In genomic region chrX:60178744-60179458, GRCm38 (mm10) we compare ENCODE assay signal across 10 mouse cellular contexts. TPM values are rescaled to one million over a fixed set of nuclear protein-coding genes. Genes with fewer than 3 reads are reported as not detected.
DNase-seq lines count a peak whose midpoint lies in the region; ATAC-seq and TF ChIP-seq lines count a peak whose summit lies in the region.
"Had no signal": no experiment of that assay in that cellular context is flagged by ENCODE, and none has a peak within 500 bp of the region (broad histone marks: within the 10 kb centered on the region; RNA-seq: fewer than 3 reads in every experiment).

Gene Mcf2 (minus strand): TSS chrX:60179089.

- H3K9me3 ChIP-seq in forebrain, embryonic 16.5 days (ENCODE audit: control insufficient read depth, low read length): no peaks in the 10 kb centered on the region
- H3K9me3 ChIP-seq in intestine, postnatal 0 days (ENCODE audit: control insufficient read depth): no peaks in the 10 kb centered on the region
- H3K9me3 ChIP-seq in neural tube, embryonic 13.5 days: no peaks in the 10 kb centered on the region

- H3K9ac ChIP-seq in forebrain, embryonic 16.5 days (replicated peaks; ENCODE audit: low read depth, low read length): peak within 1 kb of the TSS; percentile 45; the same call in 1 of the 2 replicates
- H3K9ac ChIP-seq in intestine, postnatal 0 days (ENCODE audit: low read depth, low read length): no peak within 1 kb of the TSS
- H3K9ac ChIP-seq in neural tube, embryonic 13.5 days: peak within 1 kb of the TSS; percentile 57

- peak; percentile 82 for ATAC-seq in forebrain, embryonic 16.5 days
- ATAC-seq in intestine, postnatal 0 days: no peak
- ATAC-seq in neural tube, embryonic 13.5 days (ENCODE audit: low read depth): peak; percentile 78
- no peak for ATAC-seq in erythroid progenitor cell, adult 5-6 weeks (replicated peaks; ENCODE audit: low FRiP score, poor library complexity, severe bottlenecking)

- WGBS in forebrain, embryonic 16.5 days: 18% methylated on average over 28 of the region's 28 CpGs
- 16% methylated on average over 28 of the region's 28 CpGs for WGBS in intestine, postnatal 0 days
- 17% methylated on average over 22 of the region's 28 CpGs for WGBS in neural tube, embryonic 13.5 days

- H3K27ac ChIP-seq in forebrain, embryonic 16.5 days (ENCODE audit: low read length): no peak within 1 kb of the TSS
- no peak within 1 kb of the TSS for H3K27ac ChIP-seq in intestine, postnatal 0 days (ENCODE audit: low read depth, low read length)
- H3K27ac ChIP-seq in neural tube, embryonic 13.5 days (replicated peaks): no peak within 1 kb of the TSS

- intact Hi-C loops in heart, postnatal 36 days (cut with DNase I): no loop called here

- H3K4me3 ChIP-seq in forebrain, embryonic 16.5 days (replicated peaks; ENCODE audit: low read length): peak within 1 kb of the TSS; percentile 46
- peak within 1 kb of the TSS; percentile 26 for H3K4me3 ChIP-seq in intestine, postnatal 0 days (ENCODE audit: low read depth, low read length)
- H3K4me3 ChIP-seq in neural tube, embryonic 13.5 days: peak within 1 kb of the TSS; percentile 44

- no peaks in the 10 kb centered on the region for H3K27me3 ChIP-seq in forebrain, embryonic 16.5 days (replicated peaks; ENCODE audit: control insufficient read depth, insufficient read depth, low read length)
- 0 out of 2 replicates have a peak, but pooled peaks cover 5% of the 10 kb centered on the region for H3K27me3 ChIP-seq in intestine, postnatal 0 days (replicated peaks; ENCODE audit: control insufficient read depth, insufficient read depth, low read length)
- peaks cover 4% of the 10 kb centered on the region for H3K27me3 ChIP-seq in neural tube, embryonic 13.5 days

- H3K4me2 ChIP-seq in forebrain, embryonic 16.5 days (ENCODE audit: low read length): peak within 1 kb of the TSS; percentile 83
- peak within 1 kb of the TSS; percentile 62 for H3K4me2 ChIP-seq in intestine, postnatal 0 days (replicated peaks; ENCODE audit: low read depth)
- H3K4me2 ChIP-seq in neural tube, embryonic 13.5 days: peak within 1 kb of the TSS; percentile 77

- no peaks in the 10 kb centered on the region; the same call in none of the 2 replicates for H3K4me1 ChIP-seq in forebrain, embryonic 16.5 days (replicated peaks; ENCODE audit: control insufficient read depth, insufficient read depth, low read length)
- H3K4me1 ChIP-seq in intestine, postnatal 0 days (replicated peaks; ENCODE audit: control insufficient read depth, insufficient read depth, low read length): no peaks in the 10 kb centered on the region
- peaks cover 10% of the 10 kb centered on the region; the same call in 1 of the 2 replicates for H3K4me1 ChIP-seq in neural tube, embryonic 13.5 days (replicated peaks)

- 0 out of 2 replicates have a peak, but pooled peaks have one; percentile 3 for TF ChIP-seq CTCF in intestine, postnatal 0 days (IDR thresholded peaks at IDR 0.05; ENCODE audit: low read depth)

- DNase-seq in heart, adult 18-20 months: peak; percentile 3 to 4
- DNase-seq in heart, postnatal 36 days: no peak
- DNase-seq in MN1 (ENCODE audit: low spot score): peak; percentile 7
- DNase-seq in natural killer cell, adult 2 months (ENCODE audit: low spot score in 2 of 2): no peak

- no peaks in the 10 kb centered on the region for H3K36me3 ChIP-seq in forebrain, embryonic 16.5 days (ENCODE audit: control insufficient read depth, insufficient read depth)
- no peaks in the 10 kb centered on the region for H3K36me3 ChIP-seq in intestine, postnatal 0 days (ENCODE audit: control insufficient read depth, insufficient read depth)
- H3K36me3 ChIP-seq in neural tube, embryonic 13.5 days: no peaks in the 10 kb centered on the region

RNA-seq across cellular contexts. Expression of gene Mcf2, which starts in this region (rescaled TPM):
- not detected for total RNA-seq in heart, adult 18-20 months (2021)
- under 1 TPM in 1 of 2 experiments, not detected in 1; 0.05 TPM for total RNA-seq in heart, postnatal 36 days (2021)
- 1.5 and 2.3 TPM in 2 replicates for polyA plus RNA-seq in forebrain, embryonic 16.5 days (2015; fragmentation: Nextera tagmentation; extraction: Ambion mirVana)
- polyA plus RNA-seq in intestine, postnatal 0 days (2015; fragmentation: Nextera tagmentation; extraction: Ambion mirVana): 0.10 TPM in 1 of 2 replicates, not detected in the other
- 1.1 and 1.2 TPM in 2 replicates for polyA plus RNA-seq in neural tube, embryonic 13.5 days (2015; fragmentation: Nextera tagmentation; extraction: Ambion mirVana)
- total RNA-seq in erythroid progenitor cell, adult 5-6 weeks (2015; ENCODE audit: low replicate concordance): not detected in 2 replicates
- total RNA-seq in erythroid progenitor cell, adult 5-6 weeks (2017; ENCODE audit: low replicate concordance): 0.51 TPM in 1 of 2 replicates, not detected in the other
- total RNA-seq: gastrocnemius, postnatal 4 days; MEL had no signal

Comparison
In these comparisons a context has a peak if more than half of its experiments do, and no peak if none do; other contexts are left out.
1. Peak in DNase-seq in heart, adult 18-20 months; RNA of the gene not detected or under 1 TPM.
2. ATAC-seq: peak in forebrain, embryonic 16.5 days (single experiment) and neural tube, embryonic 13.5 days (single experiment); none in intestine, postnatal 0 days (single experiment) and erythroid progenitor cell, adult 5-6 weeks (single experiment).
3. Peak in every context shown above with its lines, with median percentiles within 50 percentile points of each other: H3K4me2 ChIP-seq and H3K4me3 ChIP-seq.